Mouse (Mus musculus): ENCODE data around the gene 1700061G19Rik.
"Not testable (repeated sequence)": the region's sequence is repeated elsewhere in the genome, so short reads cannot be mapped to it uniquely, and the experiment has no call there.

Gene 1700061G19Rik

DNA sequence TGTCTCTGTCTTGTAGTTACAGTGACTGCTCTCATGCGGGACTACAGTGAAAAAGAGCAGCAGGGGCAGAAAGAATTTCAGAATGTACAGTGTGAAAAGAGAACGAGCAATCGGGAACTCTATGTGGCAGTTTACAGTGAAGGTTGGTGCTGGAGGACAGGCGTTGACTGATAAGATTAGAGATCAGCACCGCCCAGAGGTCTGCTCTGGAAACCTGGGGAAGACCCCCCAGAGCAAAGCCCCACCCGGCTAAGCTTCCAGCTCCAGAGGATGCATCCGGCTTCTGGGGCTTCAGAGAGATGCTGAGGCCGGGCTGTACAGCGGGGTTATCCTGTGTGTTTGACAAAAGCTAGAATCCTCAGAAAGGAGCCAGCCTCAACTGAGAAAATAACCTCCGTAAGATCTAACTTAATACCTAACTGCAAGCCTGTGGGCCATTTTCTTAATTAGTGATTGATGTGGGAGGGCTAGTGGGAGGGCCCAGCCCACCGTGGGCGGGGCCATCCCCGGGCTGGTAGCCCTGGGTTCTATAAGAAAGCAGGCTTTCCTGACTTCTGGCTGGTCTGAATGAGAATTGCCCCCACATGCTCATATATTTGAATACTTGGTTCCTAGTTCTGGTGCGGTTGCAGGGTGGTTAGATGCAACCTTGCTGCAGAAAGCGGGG, 4.9 kb upstream of the 1700061G19Rik start:
- in situ Hi-C loops (cut with MseI, MboI), result no loop called here

DNA sequence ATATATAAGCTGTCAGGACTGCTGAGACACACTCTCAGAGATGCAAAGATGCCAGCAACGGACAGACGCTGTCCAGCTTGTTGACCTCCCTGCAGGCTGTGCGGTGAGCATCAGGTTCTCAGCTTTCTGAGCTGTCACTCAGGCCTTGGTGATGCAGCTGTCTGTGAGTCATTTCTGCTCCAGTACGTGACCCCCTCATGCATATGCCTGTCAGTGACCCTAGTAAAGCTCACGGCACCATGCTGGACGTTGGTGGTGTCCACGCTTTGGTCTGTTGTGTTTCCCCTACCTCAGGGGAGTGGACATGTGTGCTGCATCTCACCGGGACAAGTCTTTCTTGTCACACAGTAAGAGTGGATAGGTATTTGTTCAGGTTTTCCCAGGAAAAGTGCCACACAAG, 3.5 kb upstream of the 1700061G19Rik start:
- in situ Hi-C loops (cut with MseI, MboI), result no loop called here

DNA sequence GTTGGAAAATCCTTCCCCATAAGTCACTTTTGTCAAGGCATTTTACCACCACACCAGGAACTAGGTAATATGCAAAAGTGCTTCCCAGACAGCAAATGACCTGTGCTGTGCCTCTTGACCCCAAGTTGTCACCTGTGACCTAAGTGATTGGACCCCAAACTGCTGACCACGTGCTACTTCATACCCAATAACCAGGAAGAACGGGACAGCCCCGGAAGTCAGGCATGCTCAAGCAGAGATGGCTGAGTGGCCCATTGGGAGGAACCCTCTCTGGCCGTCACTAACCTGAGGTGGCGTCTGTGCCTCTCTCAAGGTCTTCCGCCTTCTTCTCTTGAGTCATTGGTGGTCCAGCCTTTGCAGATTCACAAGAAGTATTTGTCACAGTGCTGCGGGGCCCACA, 2.8 kb upstream of the 1700061G19Rik start:
- in situ Hi-C loops (cut with MseI, MboI), result no loop called here

DNA sequence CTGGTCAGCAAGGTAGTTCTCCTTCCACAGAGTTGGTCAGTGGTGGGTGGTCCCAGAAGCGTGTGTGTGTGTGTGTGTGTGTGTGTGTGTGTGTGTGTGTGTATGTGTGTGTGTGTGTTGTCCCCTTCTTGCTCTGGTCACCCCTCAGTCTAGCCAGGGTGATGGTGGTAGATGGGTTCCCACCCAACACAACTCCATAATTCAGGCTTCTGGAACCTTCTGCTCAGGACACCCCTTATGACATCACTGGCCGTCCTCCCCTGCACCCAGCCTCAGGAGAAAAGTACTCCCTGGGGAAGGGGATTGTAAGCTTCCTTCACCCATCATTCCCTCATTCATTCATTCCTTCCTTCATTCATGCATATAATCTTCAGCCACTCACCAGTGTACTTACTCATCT, 1.0 kb upstream of the 1700061G19Rik start, which contains the start of gene Acsbg2:
Acsbg2 (minus strand) TSS at position 211 of the 400 bp plus-strand sequence.
- in situ Hi-C loops (cut with MseI, MboI), result no loop called here

DNA sequence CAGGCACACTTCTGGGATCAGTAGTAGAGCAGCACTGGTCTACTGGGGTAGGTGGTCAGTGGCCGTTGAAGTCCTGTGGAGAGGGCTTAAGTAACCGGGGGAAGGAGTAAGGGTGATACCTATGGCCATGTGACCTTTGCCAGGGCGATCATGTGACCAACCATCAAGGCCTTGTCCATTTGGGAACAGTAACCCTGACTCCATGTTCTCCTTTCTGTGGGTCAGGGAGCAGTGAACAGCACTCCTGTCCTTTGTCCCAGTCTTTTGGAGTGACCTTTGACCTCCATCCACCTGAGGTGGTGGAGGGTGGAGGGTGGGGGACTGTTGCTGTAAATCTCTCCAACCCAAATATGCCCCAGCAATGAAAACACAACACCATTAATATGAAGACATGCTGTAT, 1.2 kb downstream of the 1700061G19Rik start:
- in situ Hi-C loops (cut with MseI, MboI), result no loop called here

DNA sequence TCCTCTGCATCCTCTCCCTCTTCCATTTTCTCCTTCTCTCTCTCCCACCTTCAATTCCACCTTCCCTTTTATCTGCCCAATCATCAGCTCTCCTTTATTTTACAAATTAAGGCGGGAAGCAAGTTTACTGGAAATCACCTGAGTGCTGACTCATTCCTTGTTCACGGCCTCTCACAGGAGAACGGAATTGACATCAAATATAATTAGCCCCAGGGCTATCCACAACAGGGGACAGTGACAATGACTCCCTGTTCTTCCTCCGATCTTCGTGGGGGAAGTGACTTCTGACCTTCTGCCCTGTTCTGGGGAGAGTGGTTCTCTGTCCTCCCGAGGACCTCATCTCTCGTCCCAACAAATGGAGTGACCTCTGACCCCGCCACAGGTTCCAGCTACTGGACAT, 1.7 kb downstream of the 1700061G19Rik start:
- in situ Hi-C loops (cut with MseI, MboI), result no loop called here

DNA sequence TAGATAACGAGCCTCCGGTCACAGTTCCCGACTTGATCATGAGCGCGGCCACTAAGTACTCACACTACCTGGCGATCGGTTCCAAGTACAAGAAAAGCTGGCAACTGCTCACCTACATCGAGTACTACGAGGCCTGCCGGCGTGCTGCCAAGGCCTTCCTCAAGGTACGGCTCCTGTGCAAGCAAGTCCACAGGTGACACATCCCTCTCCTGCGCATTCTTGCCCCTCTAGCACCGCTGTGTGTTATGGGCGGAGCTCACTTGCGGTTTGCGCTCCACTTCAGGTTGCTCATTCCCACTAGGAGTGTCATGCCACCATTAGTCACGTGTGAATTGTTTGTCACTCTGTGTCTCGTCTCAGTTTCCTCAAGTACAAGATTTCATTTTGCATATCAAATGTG, 2.1 kb downstream of the 1700061G19Rik start:
- in situ Hi-C loops (cut with MseI, MboI), result no loop called here

DNA sequence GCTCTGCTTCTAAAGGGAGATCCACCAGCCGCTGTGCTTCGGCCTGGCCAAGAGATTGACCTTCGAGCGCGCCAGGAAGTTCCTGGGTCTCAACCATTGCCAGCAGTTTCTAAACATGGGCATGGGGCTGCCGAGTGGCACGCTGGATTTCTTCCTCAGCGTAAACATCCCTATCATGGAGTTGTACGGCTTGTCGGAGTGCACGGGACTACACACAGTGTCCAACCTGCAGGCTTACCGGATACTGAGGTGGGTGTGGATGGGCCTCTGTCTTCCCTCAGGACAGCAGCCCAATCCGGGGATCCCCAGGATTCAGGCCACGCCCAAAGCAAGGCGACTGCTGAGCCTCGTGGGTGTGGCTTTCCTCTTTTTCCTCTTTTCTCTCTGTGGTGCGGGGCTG, 8.3 kb downstream of the 1700061G19Rik start:
- in situ Hi-C loops (cut with MseI, MboI), result no loop called here

DNA sequence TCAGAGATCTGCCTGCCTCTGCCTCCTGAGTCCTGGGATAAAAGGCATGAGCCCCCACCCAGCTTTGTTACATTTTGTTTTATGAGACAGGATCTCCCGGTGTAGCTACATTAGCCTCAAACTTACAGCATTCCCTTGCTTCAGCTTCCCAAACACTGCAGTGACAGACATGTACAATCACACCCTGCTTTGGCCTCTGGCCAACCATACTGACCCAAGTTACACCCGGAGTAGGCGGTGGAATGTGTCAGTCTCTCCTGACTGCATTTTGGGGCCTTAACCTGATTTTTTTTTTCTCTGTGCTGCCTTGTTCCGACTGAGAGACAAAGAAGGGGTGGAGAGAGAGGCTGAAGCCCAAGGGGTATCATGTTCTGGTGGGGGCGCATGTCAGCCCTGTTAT, 9.1 kb downstream of the 1700061G19Rik start:
- in situ Hi-C loops (cut with MseI, MboI), result no loop called here

DNA sequence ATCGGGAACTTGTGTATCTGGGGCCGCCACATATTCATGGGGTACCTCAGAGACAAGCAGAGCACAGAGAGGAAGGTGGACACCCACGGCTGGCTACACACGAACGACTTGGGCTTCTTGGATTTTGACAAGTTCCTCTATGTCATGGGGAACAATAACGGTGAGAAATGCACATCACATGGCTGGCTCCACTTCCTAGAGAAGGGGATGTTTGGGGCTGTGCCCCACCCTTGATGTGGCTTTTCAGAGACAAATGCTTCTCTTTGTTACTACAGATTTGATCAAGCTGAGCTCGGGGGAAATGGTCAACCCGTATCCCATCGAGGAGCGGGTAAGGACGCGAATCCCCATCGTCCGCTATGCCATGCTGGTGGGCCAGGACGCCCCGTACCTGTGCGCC, 9.5 kb downstream of the 1700061G19Rik start:
- in situ Hi-C loops (cut with MseI, MboI), result no loop called here

DNA sequence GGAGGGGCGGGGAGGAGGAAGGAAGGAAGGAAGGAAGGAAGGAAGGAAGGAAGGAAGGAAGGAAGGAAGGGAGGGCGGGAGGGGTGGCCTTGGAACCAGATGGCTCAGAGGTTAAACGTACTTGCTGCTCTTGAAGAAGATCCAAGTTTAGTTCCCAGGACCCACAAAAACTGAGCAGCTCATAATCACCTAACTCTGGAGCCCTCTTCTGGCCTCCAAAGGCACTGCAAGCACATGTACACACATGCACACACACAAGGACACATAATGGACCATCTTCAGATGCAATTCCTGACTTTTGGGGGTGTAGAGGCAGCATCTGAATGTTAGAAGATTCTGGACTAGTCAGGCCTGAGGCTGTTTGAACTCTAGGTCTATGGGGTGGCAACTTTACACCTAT, 12.8 kb downstream of the 1700061G19Rik start:
- in situ Hi-C loops (cut with MseI, MboI), result no loop called here

DNA sequence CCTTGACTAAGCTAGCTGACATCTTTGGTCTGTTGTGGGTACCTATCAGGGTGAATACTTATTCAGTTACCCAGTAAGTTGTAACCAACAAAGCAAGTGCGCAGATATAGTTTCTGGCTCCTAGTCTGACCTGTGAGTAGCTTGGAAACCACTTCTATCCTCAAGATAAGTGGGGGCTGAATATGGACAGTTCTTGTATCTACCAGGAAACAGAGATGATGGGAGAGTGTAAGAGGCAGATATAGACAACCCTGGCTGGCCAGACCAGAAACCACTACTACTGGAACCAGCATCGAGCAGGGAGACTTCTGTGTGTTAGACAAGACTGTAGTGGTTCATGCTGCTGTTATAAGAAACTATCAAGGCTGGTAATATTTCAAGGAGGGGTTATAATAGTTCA, 14.7 kb downstream of the 1700061G19Rik start:
- in situ Hi-C loops (cut with MseI, MboI), result no loop called here

DNA sequence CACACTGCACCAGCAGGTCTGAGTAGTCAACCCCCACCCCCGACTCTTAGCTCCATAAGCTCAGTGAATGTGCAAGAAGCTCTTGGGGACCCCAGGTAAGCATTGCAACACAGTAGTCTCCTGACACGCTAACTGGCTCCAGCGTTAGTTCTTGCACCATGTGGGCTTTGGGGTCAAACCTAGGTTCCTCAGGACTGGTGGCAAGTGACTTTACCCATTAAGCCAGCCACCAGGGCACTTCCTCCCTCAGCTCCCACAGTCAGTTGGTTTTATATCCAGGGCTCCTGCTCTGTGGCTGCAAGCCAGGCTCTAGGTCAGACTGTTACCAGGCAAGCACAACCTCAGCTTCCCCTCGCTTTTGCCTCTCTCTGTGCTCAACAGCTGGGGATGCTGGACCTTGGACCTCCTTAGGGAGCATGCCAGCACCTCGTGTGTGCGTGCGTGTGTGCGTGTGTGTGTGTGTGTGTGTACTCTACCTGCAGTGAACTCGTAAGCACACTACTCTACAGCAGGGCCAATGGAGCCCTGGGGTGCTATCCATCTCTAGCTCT, 20.2 kb downstream of the 1700061G19Rik start:
- in situ Hi-C loops (cut with MseI, MboI), result no loop called here

DNA sequence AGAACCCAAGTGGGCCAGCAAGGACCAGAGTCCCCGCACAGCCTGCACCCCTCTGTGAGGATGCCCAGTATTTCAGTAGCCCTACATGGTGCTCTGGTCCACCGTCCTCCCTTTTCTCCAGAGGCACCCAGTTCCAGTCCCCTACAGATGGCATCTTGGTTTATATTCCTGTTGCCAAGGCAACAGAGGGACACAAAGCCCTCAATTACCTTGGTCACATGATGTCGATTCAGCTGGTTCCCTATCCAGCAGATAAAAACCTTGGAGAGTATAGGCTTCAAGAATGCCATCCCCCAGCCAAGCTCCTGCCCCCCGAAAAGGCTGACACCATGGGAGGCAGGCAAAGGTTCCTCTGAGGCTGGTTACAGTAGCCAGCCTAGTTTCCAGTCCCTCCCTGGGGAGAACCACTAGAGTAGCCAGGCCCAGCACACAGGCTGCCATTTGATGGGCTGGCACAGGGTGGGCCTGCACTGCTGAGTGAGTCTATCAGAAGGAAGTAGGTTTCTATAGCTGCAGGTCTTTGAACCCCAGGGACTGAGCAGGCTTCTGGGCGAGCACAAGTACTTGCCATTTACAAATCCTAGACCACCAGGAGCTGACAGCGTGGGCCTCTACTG, 21.3 kb downstream of the 1700061G19Rik start:
- in situ Hi-C loops (cut with MseI, MboI), result no loop called here

DNA sequence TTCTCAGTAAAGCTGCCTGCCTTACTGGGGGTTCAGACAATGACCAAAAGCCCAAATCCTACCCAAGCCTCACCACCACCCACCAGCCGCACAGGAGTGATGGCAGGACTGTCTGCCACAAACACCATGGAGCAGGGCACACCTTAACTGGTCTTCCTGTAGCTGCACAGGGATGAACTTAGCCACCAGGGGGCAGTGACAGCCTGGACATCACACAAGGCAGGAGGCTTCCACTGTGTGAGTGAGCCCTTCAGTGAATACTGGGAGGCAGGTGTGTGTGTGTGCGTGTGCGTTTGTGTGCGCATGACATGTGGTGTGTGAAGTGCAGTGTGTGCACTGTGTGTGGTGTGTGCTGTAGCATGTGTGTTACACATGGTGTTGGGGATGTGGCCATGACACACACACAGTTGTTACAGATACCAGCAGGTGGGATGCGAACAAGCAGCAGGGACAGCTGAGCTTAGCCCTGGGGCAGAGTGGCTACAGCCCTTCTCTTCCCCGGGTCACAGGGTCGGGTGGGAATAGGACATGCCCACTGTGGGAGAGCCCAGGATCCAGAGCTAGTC, 22.4 kb downstream of the 1700061G19Rik start:
- in situ Hi-C loops (cut with MseI, MboI), result no loop called here

DNA sequence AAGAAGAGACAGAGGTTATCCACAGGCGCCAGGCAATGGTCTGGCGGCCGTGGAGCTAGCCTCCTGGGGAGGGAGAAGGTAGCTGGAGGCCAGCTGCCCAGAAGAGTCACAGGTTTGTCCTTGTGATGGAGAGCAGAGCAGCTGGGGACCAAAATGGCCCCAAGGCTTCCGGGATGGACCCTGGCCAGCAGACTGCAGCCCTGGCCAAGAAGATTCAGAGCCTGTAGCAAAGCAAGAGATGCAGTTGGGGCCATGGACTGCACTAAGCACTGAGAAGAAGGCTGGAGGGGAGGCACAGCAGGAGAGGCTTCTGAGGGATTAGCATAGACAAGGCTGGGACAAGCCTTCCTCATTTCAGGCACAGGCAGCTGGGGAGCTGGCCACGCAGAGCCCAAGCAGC, 27.4 kb downstream of the 1700061G19Rik start:
- in situ Hi-C loops (cut with MseI, MboI), result no loop called here

DNA sequence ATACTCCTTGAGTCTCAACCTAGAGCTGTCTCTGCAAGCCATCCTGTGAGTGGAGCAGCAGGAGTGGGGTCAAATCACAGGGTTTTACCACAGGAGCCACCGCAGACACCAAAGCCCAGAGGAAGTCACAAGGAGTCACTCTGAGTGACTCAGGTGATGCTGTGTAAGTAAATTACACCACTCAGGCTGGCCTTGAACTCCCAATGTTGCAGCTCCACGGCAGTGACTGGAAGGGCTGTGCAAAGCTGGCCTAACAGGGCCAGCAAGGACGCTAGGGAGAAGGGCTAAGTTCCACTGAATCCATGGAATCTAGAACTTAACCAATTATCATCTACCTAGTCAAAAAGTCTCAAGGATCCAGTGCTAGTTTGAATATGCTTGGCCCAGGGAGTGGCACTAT, 30.9 kb downstream of the 1700061G19Rik start:
- in situ Hi-C loops (cut with MseI, MboI), result no loop called here

DNA sequence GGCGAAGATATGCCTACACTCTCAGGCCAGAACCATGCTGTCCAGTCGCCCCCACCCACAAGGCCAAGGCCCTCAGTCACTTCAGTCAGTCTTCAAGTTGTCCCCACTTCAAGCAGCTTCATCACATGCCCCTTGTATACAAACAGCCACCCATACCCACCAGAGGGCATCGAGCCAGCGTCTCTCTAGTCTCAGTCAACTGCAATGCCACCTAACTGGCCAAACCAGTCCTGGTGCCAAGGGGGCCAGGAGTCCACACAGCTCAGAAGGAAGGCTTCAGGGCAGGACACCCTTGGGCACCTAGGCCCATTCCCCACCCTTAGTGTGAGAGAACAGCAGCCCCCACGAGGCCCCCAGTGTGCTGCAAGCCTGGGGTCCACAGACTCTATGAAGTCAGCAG, 31.8 kb downstream of the 1700061G19Rik start:
- in situ Hi-C loops (cut with MseI, MboI), result no loop called here

DNA sequence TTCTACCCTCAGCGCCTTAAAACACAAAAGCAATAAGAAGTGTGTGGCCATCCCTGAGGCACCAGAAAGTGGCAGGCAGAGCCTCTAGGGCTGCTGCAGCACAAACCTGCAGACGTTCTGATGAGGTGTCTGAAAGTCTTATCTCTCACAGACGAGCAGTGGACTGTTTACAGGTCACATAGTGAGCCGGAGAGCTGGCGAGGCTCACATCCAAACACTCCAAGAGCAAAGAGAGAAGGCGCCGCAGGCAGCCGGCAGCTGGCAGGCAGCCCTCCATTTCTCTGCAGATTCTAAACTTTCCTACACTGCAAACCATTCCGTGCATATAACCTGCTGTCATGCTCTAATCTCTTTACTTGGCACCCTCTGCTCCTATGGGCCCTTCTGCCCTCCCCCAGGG, 32.6 kb downstream of the 1700061G19Rik start:
- in situ Hi-C loops (cut with MseI, MboI), result no loop called here

DNA sequence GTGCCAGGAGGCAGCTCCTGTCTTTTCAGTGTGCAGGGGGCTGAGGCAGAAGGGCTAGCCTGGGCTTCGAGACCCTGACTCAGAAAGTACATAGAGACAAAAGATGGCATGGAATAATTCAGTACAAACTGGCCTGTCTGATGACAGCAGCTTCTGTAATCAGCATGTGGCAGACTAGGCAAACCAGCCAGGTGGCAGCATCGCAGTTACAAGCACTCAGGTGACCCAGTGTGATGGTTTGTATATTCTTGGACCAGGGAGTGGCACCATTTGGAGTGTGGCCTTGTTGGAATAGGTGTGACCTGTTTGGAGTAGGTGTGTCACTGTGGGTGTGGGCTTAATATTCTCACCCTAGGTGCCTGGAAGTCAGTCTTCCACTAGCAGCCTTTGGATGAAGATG, 34.5 kb downstream of the 1700061G19Rik start:
- in situ Hi-C loops (cut with MseI, MboI), result not testable (repeated sequence)

DNA sequence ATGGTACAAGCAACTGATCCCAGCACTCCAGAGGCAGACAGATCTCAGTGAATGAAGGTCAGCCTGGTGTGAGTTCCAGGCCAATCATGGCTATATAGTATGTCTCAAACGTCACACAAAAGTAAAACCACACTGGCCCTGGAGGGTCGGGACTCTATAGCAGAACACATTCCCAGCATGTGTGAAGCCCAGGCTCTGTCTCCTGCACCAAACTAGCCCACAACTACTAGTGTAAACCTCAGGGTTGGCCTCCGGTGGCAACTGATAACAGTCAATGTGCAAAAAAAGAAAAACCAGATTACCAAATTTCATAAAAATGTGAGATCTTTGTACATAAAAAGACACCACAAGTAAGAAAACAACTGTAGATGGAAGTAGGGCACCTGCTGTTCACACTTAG, 37.7 kb downstream of the 1700061G19Rik start:
- in situ Hi-C loops (cut with MseI, MboI), result no loop called here

DNA sequence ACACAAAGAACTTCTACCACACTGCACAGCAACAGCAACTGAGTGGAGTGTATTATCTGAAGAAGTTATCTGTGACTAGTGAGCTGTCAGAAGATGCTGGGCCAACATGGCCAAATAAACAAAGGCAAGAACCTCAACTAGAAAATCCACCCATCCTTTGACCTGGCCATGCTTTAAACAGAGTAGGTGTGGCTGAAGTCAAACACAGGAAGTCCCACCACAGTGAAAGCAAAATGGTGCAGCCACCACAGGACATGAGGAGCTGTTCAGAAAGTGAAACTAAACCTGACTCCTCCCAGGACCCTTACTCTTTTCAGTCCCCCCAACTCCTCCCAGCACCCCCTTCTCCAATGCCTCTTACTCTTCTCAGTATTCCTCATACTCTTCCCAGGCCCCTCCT, 38.2 kb downstream of the 1700061G19Rik start:
- in situ Hi-C loops (cut with MseI, MboI), result no loop called here

DNA sequence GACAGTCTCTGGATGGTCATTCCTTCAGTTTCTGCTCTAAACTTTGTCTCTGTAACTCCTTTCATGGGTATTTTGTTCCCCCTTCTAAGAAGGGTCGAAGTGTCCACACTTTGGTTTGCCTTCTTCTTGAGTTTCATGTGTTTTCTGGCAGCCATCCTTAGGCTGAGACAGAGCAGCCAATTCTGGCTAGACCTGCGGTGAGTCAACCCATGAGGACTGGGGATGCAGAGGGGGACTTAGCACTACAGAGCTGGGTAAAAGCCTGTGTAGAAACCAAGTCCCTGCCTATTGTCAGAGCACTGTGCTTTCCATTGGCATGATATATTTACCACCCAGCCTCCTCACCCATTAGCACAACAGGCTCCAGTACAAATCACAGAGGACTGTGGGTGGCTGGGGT, 41.9 kb downstream of the 1700061G19Rik start:
- in situ Hi-C loops (cut with MseI, MboI), result no loop called here
